9 mouse cellular contexts compared by ENCODE assay signal in genomic region chr13:83820721-83821120, GRCm38 (mm10).
"Had no signal": no experiment of that assay in that cellular context is flagged by ENCODE, and none has a peak within 500 bp of the region (broad histone marks: within the 10 kb centered on the region; RNA-seq: fewer than 3 reads in every experiment).

No protein-coding gene starts in this region.

- H3K4me3 ChIP-seq: kidney, embryonic 15.5 days; left cerebral cortex, adult 2 months; liver, embryonic 13.5 days; midbrain, embryonic 13.5 days had no signal

- ATAC-seq: liver, postnatal 0 days had no signal

- H3K36me3 ChIP-seq: kidney, embryonic 15.5 days; liver, embryonic 13.5 days; midbrain, embryonic 13.5 days had no signal

- H3K4me2 ChIP-seq: kidney, embryonic 15.5 days; liver, embryonic 13.5 days; midbrain, embryonic 13.5 days had no signal

- H3K27ac ChIP-seq: kidney, embryonic 15.5 days; left cerebral cortex, adult 2 months; liver, embryonic 13.5 days; midbrain, embryonic 13.5 days; stomach, postnatal 0 days had no signal

- H3K9me3 ChIP-seq: kidney, embryonic 15.5 days; liver, embryonic 13.5 days; midbrain, embryonic 13.5 days had no signal

- H3K4me1 ChIP-seq: kidney, embryonic 15.5 days; liver, embryonic 13.5 days had no signal

- DNase-seq: kidney, adult 2 months; kidney, postnatal 14 days; liver; liver, embryonic 13.5 days; liver, postnatal 0 days had no signal

- H3K27me3 ChIP-seq: kidney, embryonic 15.5 days; liver, embryonic 13.5 days; midbrain, embryonic 13.5 days had no signal

- H3K9ac ChIP-seq: kidney, embryonic 15.5 days; liver, embryonic 13.5 days; liver, postnatal 0 days; midbrain, embryonic 13.5 days had no signal
